Mouse (Mus musculus) spleen, adult 2 months (tissue): ENCODE results near the gene Gadd45b.

Experiments
- CTCF ChIP-seq: fragments of 200-500 bp; IDR thresholded peaks from 2 replicates; pipeline ENCODE4 v1.5.1; 2011; ENCODE audit warnings: mild to moderate bottlenecking, inconsistent platforms; ENCODE audit not compliant: insufficient read depth, insufficient read length, insufficient replicate concordance; ENCODE audit errors: extremely low read depth
- POLR2A ChIP-seq: fragments of 200-500 bp; IDR thresholded peaks from 2 replicates; pipeline ENCODE4 v1.6.1; 2011; ENCODE audit warnings: low read depth, low read length, inconsistent platforms

GRCm38 (mm10) chr10:80940988-80941347 lies 11.1 kb downstream of the Gadd45b start:
- TF ChIP-seq POLR2A (no peak), CTCF (no peak)
